Mouse (Mus musculus): Measurements from ENCODE around the gene Tgif1. TPM values are rescaled to one million over a fixed set of nuclear protein-coding genes. Genes with fewer than 3 reads are reported as not detected.

Gene Tgif1
- polyA plus RNA-seq, 1 experiment = 3.5 TPM

DNA sequence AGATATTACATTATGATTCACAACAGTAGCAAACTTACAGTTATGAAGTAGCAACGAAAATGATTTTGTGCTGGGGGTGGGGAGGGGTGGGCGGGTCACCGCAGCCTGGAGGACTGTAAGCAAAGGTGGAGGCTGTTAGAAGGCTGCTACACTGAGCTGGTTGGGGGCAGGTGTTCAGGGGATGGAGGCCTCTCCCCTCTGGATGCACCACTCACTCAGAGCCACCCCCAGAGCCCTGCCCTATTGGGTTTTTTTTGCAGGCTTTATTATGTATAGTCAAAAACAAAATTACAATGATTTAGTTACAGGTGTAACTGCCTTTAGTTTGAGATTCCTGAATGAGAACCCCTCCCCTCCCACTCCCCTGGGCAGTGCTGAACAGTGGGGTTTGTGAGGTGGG is 11.3 kb upstream of the Tgif1 start:
- H3K4me3 ChIP-seq (replicated peaks; ENCODE audit: insufficient read depth, low read depth, low read length) = no peak overlapping the region
- no peak overlapping the region for H3K27ac ChIP-seq (ENCODE audit: insufficient read depth, low read length)
- no peaks in the 10 kb centered on the region for H3K27me3 ChIP-seq (ENCODE audit: control insufficient read depth, insufficient read depth, low read length)
- no peak for DNase-seq
- TF ChIP-seq POLR2A (IDR thresholded peaks at IDR 0.05; ENCODE audit: borderline replicate concordance, insufficient read depth, low read length) (no peak), CTCF (IDR thresholded peaks at IDR 0.05; ENCODE audit: borderline replicate concordance, insufficient read depth, low read depth, low read length) (no peak)
- WGBS = 83% methylated on average over 3 of the region's 3 CpGs
- no peaks in the 10 kb centered on the region for H3K4me1 ChIP-seq (ENCODE audit: control insufficient read depth, insufficient read depth, low read length)

DNA sequence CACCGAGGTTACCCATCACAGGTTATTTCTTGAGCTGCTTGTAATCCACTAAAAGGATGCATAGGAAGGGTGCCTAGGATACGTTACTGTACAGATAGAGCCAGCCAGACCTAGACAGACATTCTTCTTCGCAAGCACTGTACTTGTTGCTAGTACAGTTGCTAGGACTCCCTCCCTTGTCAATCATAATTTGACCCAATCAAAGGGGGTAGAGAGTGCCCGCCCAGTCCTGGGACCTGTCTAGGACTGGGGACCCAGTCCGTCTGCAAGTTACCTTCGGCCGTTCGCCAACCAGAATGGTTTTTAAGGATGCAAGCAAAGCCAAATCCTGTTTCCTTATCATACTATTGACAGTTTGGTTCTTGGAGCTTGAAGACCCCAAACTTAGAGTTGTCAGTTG is 10.8 kb upstream of the Tgif1 start:
- H3K27me3 ChIP-seq (ENCODE audit: control insufficient read depth, insufficient read depth, low read length) = no peaks in the 10 kb centered on the region
- no peak overlapping the region for H3K27ac ChIP-seq (ENCODE audit: insufficient read depth, low read length)
- 97% methylated on average over 8 of the region's 8 CpGs for WGBS
- TF ChIP-seq CTCF (IDR thresholded peaks at IDR 0.05; ENCODE audit: borderline replicate concordance, insufficient read depth, low read depth, low read length) (no peak), POLR2A (IDR thresholded peaks at IDR 0.05; ENCODE audit: borderline replicate concordance, insufficient read depth, low read length) (no peak)
- DNase-seq = no peak
- H3K4me3 ChIP-seq (replicated peaks; ENCODE audit: insufficient read depth, low read depth, low read length) = no peak overlapping the region
- H3K4me1 ChIP-seq (ENCODE audit: control insufficient read depth, insufficient read depth, low read length) = no peaks in the 10 kb centered on the region

DNA sequence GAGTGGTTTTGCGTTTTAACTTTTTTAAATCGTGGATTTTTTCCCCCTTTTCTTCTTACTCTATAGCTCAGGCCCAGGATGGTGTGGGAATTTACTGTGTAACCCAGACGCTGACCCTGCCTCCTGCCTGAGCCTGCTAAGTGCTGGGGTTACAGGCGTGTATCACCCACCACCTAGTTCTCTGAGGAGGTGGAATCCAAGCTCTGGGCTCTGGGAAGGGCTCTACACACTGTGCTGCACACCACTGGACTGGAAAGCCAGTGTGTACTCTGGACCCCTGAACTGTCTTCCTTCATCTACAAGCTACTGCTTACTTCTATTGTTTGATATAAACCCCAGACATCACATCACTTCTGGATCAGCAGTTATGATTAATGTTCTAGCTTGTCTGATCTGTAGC is 5.5 kb upstream of the Tgif1 start:
- H3K4me1 ChIP-seq (ENCODE audit: control insufficient read depth, insufficient read depth, low read length) = no peaks in the 10 kb centered on the region
- H3K27ac ChIP-seq (ENCODE audit: insufficient read depth, low read length) = no peak overlapping the region
- H3K4me3 ChIP-seq (replicated peaks; ENCODE audit: insufficient read depth, low read depth, low read length) = no peak overlapping the region
- TF ChIP-seq POLR2A (IDR thresholded peaks at IDR 0.05; ENCODE audit: borderline replicate concordance, insufficient read depth, low read length) (no peak), CTCF (IDR thresholded peaks at IDR 0.05; ENCODE audit: borderline replicate concordance, insufficient read depth, low read depth, low read length) (no peak)
- 90% methylated on average over 4 of the region's 4 CpGs for WGBS
- DNase-seq = no peak
- no peaks in the 10 kb centered on the region; the same call in 1 of the 2 replicates for H3K27me3 ChIP-seq (ENCODE audit: control insufficient read depth, insufficient read depth, low read length)

DNA sequence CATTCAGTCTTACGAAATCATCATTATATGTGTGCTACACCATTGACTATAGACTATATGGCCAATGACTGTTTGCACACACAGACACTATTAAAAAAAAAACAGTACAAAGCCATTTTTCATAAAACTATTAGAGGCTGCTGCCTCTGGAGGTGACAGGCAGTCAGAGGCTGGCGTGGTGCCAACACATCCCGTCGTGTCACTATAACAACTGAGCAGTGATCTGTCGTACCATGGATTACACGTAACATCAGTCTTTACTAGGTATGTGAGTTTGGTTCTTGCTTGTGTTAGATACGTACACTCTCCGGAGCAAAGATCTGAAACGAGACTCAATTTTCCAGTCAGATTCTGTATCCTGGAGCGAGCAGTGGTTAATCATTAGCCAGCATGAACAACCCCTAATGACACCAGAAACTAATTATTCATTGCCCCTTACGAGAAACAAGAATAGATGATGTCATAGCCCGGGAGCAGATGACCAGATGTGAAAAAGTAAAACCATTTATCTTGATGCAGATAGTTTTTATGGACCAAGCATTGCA is 3.6 kb upstream of the Tgif1 start:
- WGBS = 46% methylated on average over 12 of the region's 12 CpGs
- no peak overlapping the region for H3K4me3 ChIP-seq (replicated peaks; ENCODE audit: insufficient read depth, low read depth, low read length)
- TF ChIP-seq CTCF (IDR thresholded peaks at IDR 0.05; ENCODE audit: borderline replicate concordance, insufficient read depth, low read depth, low read length) (no peak), POLR2A (IDR thresholded peaks at IDR 0.05; ENCODE audit: borderline replicate concordance, insufficient read depth, low read length) (no peak)
- DNase-seq = no peak
- no peaks in the 10 kb centered on the region for H3K4me1 ChIP-seq (ENCODE audit: control insufficient read depth, insufficient read depth, low read length)
- H3K27me3 ChIP-seq (ENCODE audit: control insufficient read depth, insufficient read depth, low read length) = peaks cover 4% of the 10 kb centered on the region; the same call in 1 of the 2 replicates
- H3K27ac ChIP-seq (ENCODE audit: insufficient read depth, low read length) = no peak overlapping the region

GRCm38 (mm10) chr17:70854021-70854420 is 675 bp upstream of the Tgif1 start:
- Histone ChIP-seq H3K4me1 (ENCODE audit: control insufficient read depth, insufficient read depth, low read length) (peaks cover 8% of the 10 kb centered on the region; the same call in 1 of the 2 replicates), H3K27ac (ENCODE audit: insufficient read depth, low read length) (no peak overlapping the region), H3K27me3 (ENCODE audit: control insufficient read depth, insufficient read depth, low read length) (peaks cover 6% of the 10 kb centered on the region; the same call in 1 of the 2 replicates), H3K4me3 (replicated peaks; ENCODE audit: insufficient read depth, low read depth, low read length) (no peak overlapping the region)
- no peak for TF ChIP-seq POLR2A (IDR thresholded peaks at IDR 0.05; ENCODE audit: borderline replicate concordance, insufficient read depth, low read length)
- TF ChIP-seq CTCF (IDR thresholded peaks at IDR 0.05; ENCODE audit: borderline replicate concordance, insufficient read depth, low read depth, low read length) = no peak
- 80% methylated on average over 6 of the region's 6 CpGs for WGBS
- DNase-seq = no peak

DNA sequence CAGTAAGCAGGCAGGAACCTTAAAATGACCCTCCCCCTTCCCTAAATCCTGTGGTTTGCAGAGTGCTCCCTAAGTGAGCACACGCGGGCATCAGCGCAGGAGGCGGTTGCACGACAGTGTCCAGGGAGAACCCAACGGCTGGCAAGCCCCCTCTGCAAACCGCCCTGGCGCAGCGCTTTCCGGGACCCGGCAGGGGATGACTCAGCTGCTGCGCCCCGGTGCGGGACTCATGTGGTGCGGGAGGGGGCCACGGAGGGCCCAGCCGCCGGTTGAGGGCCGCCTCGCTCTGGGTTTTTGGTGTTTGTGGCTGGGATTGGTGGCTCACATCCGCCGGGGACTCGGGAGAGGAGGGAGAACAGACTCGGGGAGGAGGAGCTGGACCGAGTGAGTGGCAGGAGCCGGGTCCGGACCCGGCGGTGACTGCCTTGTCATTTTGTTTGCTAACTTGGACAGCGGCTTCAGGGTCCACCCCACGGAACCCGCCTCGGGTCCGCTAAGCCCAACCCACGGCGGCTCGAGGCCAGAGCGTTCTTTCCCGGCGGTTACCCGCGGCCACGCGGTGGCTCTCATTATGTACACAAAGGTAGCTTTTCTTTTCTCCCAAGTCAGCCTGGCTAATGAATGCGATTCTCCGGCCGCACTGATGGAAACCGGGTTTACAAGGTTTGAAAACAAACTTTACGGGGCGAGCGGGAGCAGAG is 510 bp downstream of the Tgif1 start:
- no peak overlapping the region for H3K27ac ChIP-seq (ENCODE audit: insufficient read depth, low read length)
- peak overlapping the region; percentile 69 for H3K4me3 ChIP-seq (replicated peaks; ENCODE audit: insufficient read depth, low read depth, low read length)
- WGBS = under 1% methylated on average over 51 of the region's 51 CpGs
- H3K4me1 ChIP-seq (ENCODE audit: control insufficient read depth, insufficient read depth, low read length) = peaks cover 12% of the 10 kb centered on the region; the same call in 1 of the 2 replicates
- peaks cover 10% of the 10 kb centered on the region; the same call in 1 of the 2 replicates for H3K27me3 ChIP-seq (ENCODE audit: control insufficient read depth, insufficient read depth, low read length)
- peak; percentile 54 to 65 for DNase-seq
- no peak for TF ChIP-seq CTCF (IDR thresholded peaks at IDR 0.05; ENCODE audit: borderline replicate concordance, insufficient read depth, low read depth, low read length)
- no peak for TF ChIP-seq POLR2A (IDR thresholded peaks at IDR 0.05; ENCODE audit: borderline replicate concordance, insufficient read depth, low read length)

- under 1% methylated on average over 29 of the region's 29 CpGs for WGBS
- no peak overlapping the region for H3K27ac ChIP-seq (ENCODE audit: insufficient read depth, low read length)
- TF ChIP-seq POLR2A (IDR thresholded peaks at IDR 0.05; ENCODE audit: borderline replicate concordance, insufficient read depth, low read length) (no peak), CTCF (IDR thresholded peaks at IDR 0.05; ENCODE audit: borderline replicate concordance, insufficient read depth, low read depth, low read length) (no peak)
- peak overlapping the region; percentile 69 for H3K4me3 ChIP-seq (replicated peaks; ENCODE audit: insufficient read depth, low read depth, low read length)
- H3K4me1 ChIP-seq (ENCODE audit: control insufficient read depth, insufficient read depth, low read length) = peaks cover 12% of the 10 kb centered on the region; the same call in 1 of the 2 replicates
- peak in 1 of 2 experiments; percentile 41 for DNase-seq
- peaks cover 10% of the 10 kb centered on the region; the same call in 1 of the 2 replicates for H3K27me3 ChIP-seq (ENCODE audit: control insufficient read depth, insufficient read depth, low read length)
These were observed 1.2 kb downstream of the Tgif1 start for GRCm38 (mm10) chr17:70852011-70852685.
